Mouse (Mus musculus) thymus, postnatal 0 days (tissue): ENCODE measurements at regions not wholly inside any gene's neighbourhood (a gene's known extent, or its start where the extent isn't known, plus 50 kb on each side); places are given as distances from the start of the nearest gene placed in this dataset.
"Not testable (repeated sequence)": the region's sequence is repeated elsewhere in the genome, so short reads cannot be mapped to it uniquely, and the experiment has no call there.

Source experiments
- DNase-seq: peaks from one replicate; pipeline ENCODE4 v3.0.0-alpha.2; 2015; ENCODE audit warnings: low spot score

- DNase-seq = no peak
Measured at GRCm38 (mm10) chr13:52353966-52354365, 177.1 kb downstream of the Diras2 start.

- DNase-seq = not testable (repeated sequence)
Measured at GRCm38 (mm10) chr13:52355921-52356320, 175.2 kb downstream of the Diras2 start.

GRCm38 (mm10) chr13:52359332-52359731 lies 171.7 kb downstream of the Diras2 start:
- not testable (repeated sequence) for DNase-seq

GRCm38 (mm10) chr13:52361177-52361846 lies 169.8 kb downstream of the Diras2 start:
- DNase-seq = no peak

GRCm38 (mm10) chr13:52362266-52362665 lies 168.8 kb downstream of the Diras2 start:
- no peak for DNase-seq

GRCm38 (mm10) chr13:52369851-52370250 lies 161.2 kb downstream of the Diras2 start:
- DNase-seq = no peak

GRCm38 (mm10) chr13:52371986-52372385 lies 159.1 kb downstream of the Diras2 start:
- no peak for DNase-seq

GRCm38 (mm10) chr13:52374781-52375180 lies 156.3 kb downstream of the Diras2 start:
- no peak for DNase-seq

GRCm38 (mm10) chr13:52378236-52378635 lies 152.8 kb downstream of the Diras2 start:
- DNase-seq = no peak

- DNase-seq = no peak
Measured at GRCm38 (mm10) chr13:52389271-52389670, 141.8 kb downstream of the Diras2 start.

GRCm38 (mm10) chr13:52395786-52396185 lies 135.3 kb downstream of the Diras2 start:
- no peak for DNase-seq

- no peak for DNase-seq
Measured at GRCm38 (mm10) chr13:52398344-52398743, 132.7 kb downstream of the Diras2 start.

- DNase-seq = no peak
Measured at GRCm38 (mm10) chr13:52399143-52399542, 131.9 kb downstream of the Diras2 start.

GRCm38 (mm10) chr13:52403805-52404204 lies 127.3 kb downstream of the Diras2 start:
- DNase-seq = no peak

GRCm38 (mm10) chr13:52416301-52416700 lies 114.8 kb downstream of the Diras2 start:
- no peak for DNase-seq

- no peak for DNase-seq
Measured at GRCm38 (mm10) chr13:52422456-52422855, 108.6 kb downstream of the Diras2 start.

- no peak for DNase-seq
Measured at GRCm38 (mm10) chr13:52428527-52428926, 102.6 kb downstream of the Diras2 start.

GRCm38 (mm10) chr13:52436756-52437155 lies 94.3 kb downstream of the Diras2 start:
- no peak for DNase-seq

GRCm38 (mm10) chr13:52445513-52445912 lies 85.6 kb downstream of the Diras2 start:
- DNase-seq = no peak

- no peak for DNase-seq
Measured at GRCm38 (mm10) chr13:52448902-52449301, 82.2 kb downstream of the Diras2 start.

- DNase-seq = no peak
Measured at GRCm38 (mm10) chr13:52451486-52451885, 79.6 kb downstream of the Diras2 start.

- DNase-seq = no peak
Measured at GRCm38 (mm10) chr13:52452291-52452690, 78.8 kb downstream of the Diras2 start.
